Mouse (Mus musculus) hindbrain, embryonic 14.5 days (tissue): Measurements from ENCODE around the gene Pon2. TPM values are rescaled to one million over a fixed set of nuclear protein-coding genes. Genes with fewer than 3 reads are reported as not detected.

Experiments used
- ATAC-seq: fragments of 200-750 bp; cut with Nextera tagmentation; 2 replicates; pipeline ENCODE4 v1.8.0; 2017; ENCODE audit warnings: moderate number of reproducible peaks, mild to moderate bottlenecking, moderate TSS enrichment, moderate library complexity; ENCODE audit not compliant: low FRiP score
- DNase-seq: peaks from one replicate; pipeline ENCODE4 v3.0.0-alpha.2; 2015; ENCODE audit warnings: low spot score
- H3K27ac ChIP-seq: fragments of 300-500 bp; sonication (generic); 2 replicates; pipeline ENCODE4 v1.5.1; 2014; ENCODE audit warnings: mild to moderate bottlenecking, moderate library complexity
- H3K27me3 ChIP-seq: fragments of 300-500 bp; sonication (generic); 2 replicates; pipeline ENCODE4 v1.6.1; 2014; ENCODE audit warnings: mild to moderate bottlenecking, low read length, mixed read lengths; ENCODE audit not compliant: control insufficient read depth, insufficient read depth
- H3K36me3 ChIP-seq: fragments of 300-500 bp; sonication (generic); replicated peaks from 2 replicates; pipeline ENCODE4 v1.6.1; 2014; ENCODE audit not compliant: control insufficient read depth, insufficient read depth
- H3K4me1 ChIP-seq: fragments of 300-500 bp; sonication (generic); replicated peaks from 2 replicates; pipeline ENCODE4 v1.6.1; 2014; ENCODE audit warnings: antibody characterized with exemption, low read length, mixed read lengths; ENCODE audit not compliant: control insufficient read depth, insufficient read depth
- H3K4me2 ChIP-seq: fragments of 300-500 bp; sonication (generic); replicated peaks from 2 replicates; pipeline ENCODE4 v1.6.1; 2014; ENCODE audit warnings: mild to moderate bottlenecking, moderate library complexity
- H3K4me3 ChIP-seq: fragments of 300-500 bp; sonication (generic); replicated peaks from 2 replicates; pipeline ENCODE4 v1.5.1; 2014; ENCODE audit warnings: mild to moderate bottlenecking, low read length
- H3K9ac ChIP-seq: fragments of 300-500 bp; sonication (generic); 2 replicates; pipeline ENCODE4 v1.6.1; 2014
- H3K9me3 ChIP-seq: fragments of 300-500 bp; sonication (generic); 2 replicates; pipeline ENCODE4 v1.6.1; 2016; ENCODE audit warnings: low read length; ENCODE audit not compliant: control insufficient read depth
- WGBS: fragments of 180-500 bp; shearing (Covaris S2); extraction: QIAGEN DNeasy Blood & Tissue Kit; methylation state at CpG from one replicate; pipeline ENCODE4 v1.1.7; 2014; 5-methylcytosine and 5-hydroxymethylcytosine counted together
- polyA plus RNA-seq: library from polyadenylated mRNA; unstranded; fragments of >200 nt; fragmentation: Nextera tagmentation; extraction: Ambion mirVana; gene quantifications from 2 replicates; pipeline ENCODE4 v1.2.1, GENCODE M21; 2014

Pon2 gene
- polyA plus RNA-seq, 1 experiment from 2014 or later = 31.5 TPM

DNA sequence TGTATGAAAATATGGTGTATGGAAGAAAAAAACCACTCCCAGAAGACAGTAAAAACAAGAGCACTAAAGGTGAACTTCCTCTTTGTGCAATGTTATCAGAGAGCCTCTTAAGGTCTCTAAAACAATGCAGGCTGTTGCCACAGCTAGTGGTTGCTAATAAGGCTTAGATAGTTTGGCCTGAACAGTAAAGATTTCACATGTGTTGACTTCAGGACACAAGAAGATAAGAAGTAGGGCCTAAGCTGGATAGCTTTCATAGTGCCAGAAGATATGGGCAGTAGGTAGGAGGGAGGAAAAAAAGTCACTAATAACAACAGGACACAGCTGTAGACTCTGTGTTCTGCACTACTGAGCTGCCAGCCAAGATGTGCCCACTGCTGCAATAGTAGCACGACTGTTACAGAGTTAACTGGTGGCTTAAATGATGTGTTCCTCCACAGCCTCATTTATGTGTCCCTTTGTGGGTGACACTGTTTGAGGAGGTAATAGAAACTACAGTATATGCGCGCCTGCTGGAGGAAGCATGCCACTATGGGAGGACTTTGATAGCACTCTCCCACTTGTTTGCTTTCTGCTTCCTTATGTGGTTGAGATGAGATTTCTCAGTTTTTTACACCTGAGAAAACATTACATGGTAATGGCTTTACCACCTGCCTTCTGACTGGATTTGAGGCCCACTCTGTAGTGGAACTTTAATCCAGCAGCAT, 17.0 kb upstream of the Pon2 start:
- Histone ChIP-seq H3K9me3 (no peaks in the 10 kb centered on the region), H3K27me3 (no peaks in the 10 kb centered on the region), H3K4me1 (no peaks in the 10 kb centered on the region), H3K36me3 (no peaks in the 10 kb centered on the region), H3K27ac (no peak overlapping the region), H3K9ac (no peak overlapping the region), H3K4me3 (no peak overlapping the region), H3K4me2 (no peak overlapping the region)
- WGBS = 88% methylated on average over 3 of the region's 3 CpGs
- DNase-seq (peak; percentile 10), ATAC-seq (no peak)

DNA sequence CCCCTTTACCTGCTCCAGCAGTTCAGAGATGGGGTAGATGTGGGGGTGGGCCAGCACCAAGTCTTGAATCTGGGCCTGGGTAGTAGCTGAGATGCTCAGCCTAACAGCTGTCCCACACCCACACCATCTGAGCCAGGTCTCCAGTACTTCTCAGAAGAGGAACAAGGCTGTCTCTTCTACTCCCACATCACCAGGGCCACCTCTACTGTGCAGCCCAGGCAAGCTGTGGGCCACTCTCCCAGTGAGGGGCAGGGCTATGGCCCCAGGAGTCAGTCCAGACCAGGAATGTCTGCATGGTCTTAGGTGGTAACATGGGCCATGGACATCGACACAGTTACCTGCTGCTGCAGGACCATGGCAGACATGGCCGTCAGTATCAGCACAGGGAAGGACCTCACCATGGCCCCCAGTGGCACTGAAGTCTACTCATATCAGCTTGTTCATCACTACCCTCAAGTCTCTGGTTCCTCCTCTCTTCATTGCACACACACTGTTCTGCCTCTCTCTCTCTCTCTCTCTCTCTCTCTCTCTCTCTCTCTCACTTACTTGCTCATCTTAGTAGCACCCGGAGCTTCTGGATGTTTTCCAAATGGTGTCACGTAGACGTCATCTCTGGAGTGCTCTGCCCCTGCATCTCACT, 15.8 kb upstream of the Pon2 start:
- no peaks in the 10 kb centered on the region for H3K9me3 ChIP-seq
- H3K9ac ChIP-seq = no peak overlapping the region
- no peak overlapping the region for H3K27ac ChIP-seq
- ATAC-seq = no peak
- no peaks in the 10 kb centered on the region for H3K4me1 ChIP-seq
- no peak for DNase-seq
- 95% methylated on average over 5 of the region's 5 CpGs for WGBS
- H3K4me2 ChIP-seq = no peak overlapping the region
- no peak overlapping the region for H3K4me3 ChIP-seq
- H3K27me3 ChIP-seq = no peaks in the 10 kb centered on the region
- no peaks in the 10 kb centered on the region for H3K36me3 ChIP-seq

GRCm38 (mm10) chr6:5310491-5310890, 12.2 kb upstream of the Pon2 start:
- Histone ChIP-seq H3K4me3 (no peak overlapping the region), H3K27ac (no peak overlapping the region), H3K27me3 (no peaks in the 10 kb centered on the region), H3K4me1 (no peaks in the 10 kb centered on the region), H3K4me2 (no peak overlapping the region), H3K9ac (no peak overlapping the region), H3K36me3 (no peaks in the 10 kb centered on the region), H3K9me3 (no peaks in the 10 kb centered on the region)
- WGBS = 94% methylated on average over 3 of the region's 3 CpGs
- ATAC-seq (no peak), DNase-seq (no peak)

GRCm38 (mm10) chr6:5309595-5310197, 11.4 kb upstream of the Pon2 start:
- 79% methylated on average over 7 of the region's 7 CpGs for WGBS
- Histone ChIP-seq H3K36me3 (no peaks in the 10 kb centered on the region), H3K4me2 (no peak overlapping the region), H3K4me1 (no peaks in the 10 kb centered on the region), H3K27ac (no peak overlapping the region), H3K4me3 (no peak overlapping the region), H3K9ac (no peak overlapping the region), H3K9me3 (no peaks in the 10 kb centered on the region), H3K27me3 (no peaks in the 10 kb centered on the region)
- DNase-seq (no peak), ATAC-seq (no peak)

- no peaks in the 10 kb centered on the region for H3K9me3 ChIP-seq
- H3K9ac ChIP-seq = no peak overlapping the region
- H3K4me3 ChIP-seq = no peak overlapping the region
- no peak overlapping the region for H3K27ac ChIP-seq
- DNase-seq (no peak), ATAC-seq (no peak)
- 80% methylated on average over 3 of the region's 3 CpGs for WGBS
- no peaks in the 10 kb centered on the region for H3K4me1 ChIP-seq
- no peaks in the 10 kb centered on the region for H3K27me3 ChIP-seq
- no peak overlapping the region for H3K4me2 ChIP-seq
- no peaks in the 10 kb centered on the region for H3K36me3 ChIP-seq
Measured at GRCm38 (mm10) chr6:5305926-5306325, 7.7 kb upstream of the Pon2 start.

DNA sequence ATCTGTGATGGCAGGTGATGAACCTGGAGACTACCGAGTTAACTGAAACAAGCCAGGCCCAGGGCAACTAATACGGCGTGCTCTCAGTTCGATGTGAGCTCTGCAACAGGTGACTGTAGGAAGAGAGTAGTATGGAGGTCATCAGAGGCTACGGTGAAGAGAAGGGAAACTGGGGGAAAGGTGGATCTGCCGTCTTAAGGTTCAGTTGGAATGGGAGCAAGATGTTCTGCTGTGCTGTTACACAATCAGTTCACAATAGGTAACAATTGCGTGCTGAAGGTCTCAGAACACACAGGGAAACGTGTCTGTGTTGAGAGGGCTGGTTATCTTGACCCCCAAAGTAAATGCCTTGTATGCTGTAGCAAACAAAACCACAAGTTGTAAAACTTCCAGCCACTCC, 6.7 kb upstream of the Pon2 start:
- no peak overlapping the region for H3K4me3 ChIP-seq

DNA sequence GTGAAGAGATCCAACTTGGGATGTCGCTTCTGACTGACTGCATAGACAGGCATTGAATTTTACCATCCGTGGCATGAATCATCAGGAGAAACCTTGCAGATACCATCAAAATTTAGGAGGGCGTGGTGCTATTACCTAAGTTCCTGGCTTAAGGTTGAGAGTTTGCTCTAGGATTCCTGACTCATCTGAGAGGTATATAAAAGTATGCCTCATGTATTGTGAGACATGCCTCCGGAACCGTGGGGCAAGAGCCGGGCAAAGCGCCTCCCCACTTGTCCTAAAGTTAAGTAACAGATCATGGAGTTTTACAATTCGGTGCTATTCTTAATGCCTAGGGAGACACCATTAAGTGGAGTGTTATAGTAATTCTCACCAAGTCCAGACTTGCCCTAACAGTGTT, 2.4 kb upstream of the Pon2 start:
- Histone ChIP-seq H3K9ac (no peak overlapping the region), H3K27ac (no peak overlapping the region), H3K27me3 (peaks cover 7% of the 10 kb centered on the region; the same call in 1 of the 2 replicates), H3K4me3 (no peak overlapping the region), H3K36me3 (no peaks in the 10 kb centered on the region), H3K4me2 (no peak overlapping the region), H3K4me1 (no peaks in the 10 kb centered on the region; the same call in 1 of the 2 replicates), H3K9me3 (no peaks in the 10 kb centered on the region)
- 93% methylated on average over 8 of the region's 8 CpGs for WGBS
- DNase-seq (no peak), ATAC-seq (no peak)

More for the DNA sequence above, 6.7 kb upstream of the Pon2 start:
- H3K9me3 ChIP-seq = no peaks in the 10 kb centered on the region
- no peaks in the 10 kb centered on the region for H3K27me3 ChIP-seq
- no peak overlapping the region for H3K9ac ChIP-seq
- no peaks in the 10 kb centered on the region for H3K36me3 ChIP-seq
- 92% methylated on average over 8 of the region's 8 CpGs for WGBS
- no peak overlapping the region for H3K4me2 ChIP-seq
- no peaks in the 10 kb centered on the region for H3K4me1 ChIP-seq
- no peak overlapping the region for H3K27ac ChIP-seq
- ATAC-seq = no peak
- no peak for DNase-seq

GRCm38 (mm10) chr6:5299561-5299960, 1.3 kb upstream of the Pon2 start:
- H3K36me3 ChIP-seq = no peaks in the 10 kb centered on the region
- H3K4me3 ChIP-seq = no peak overlapping the region
- H3K27ac ChIP-seq = no peak overlapping the region
- no peaks in the 10 kb centered on the region for H3K9me3 ChIP-seq
- ATAC-seq (no peak), DNase-seq (no peak)
- no peak overlapping the region for H3K4me2 ChIP-seq
- 71% methylated on average over 5 of the region's 5 CpGs for WGBS
- peaks cover 7% of the 10 kb centered on the region; the same call in 1 of the 2 replicates for H3K27me3 ChIP-seq
- H3K4me1 ChIP-seq = no peaks in the 10 kb centered on the region; the same call in 1 of the 2 replicates
- no peak overlapping the region for H3K9ac ChIP-seq

DNA sequence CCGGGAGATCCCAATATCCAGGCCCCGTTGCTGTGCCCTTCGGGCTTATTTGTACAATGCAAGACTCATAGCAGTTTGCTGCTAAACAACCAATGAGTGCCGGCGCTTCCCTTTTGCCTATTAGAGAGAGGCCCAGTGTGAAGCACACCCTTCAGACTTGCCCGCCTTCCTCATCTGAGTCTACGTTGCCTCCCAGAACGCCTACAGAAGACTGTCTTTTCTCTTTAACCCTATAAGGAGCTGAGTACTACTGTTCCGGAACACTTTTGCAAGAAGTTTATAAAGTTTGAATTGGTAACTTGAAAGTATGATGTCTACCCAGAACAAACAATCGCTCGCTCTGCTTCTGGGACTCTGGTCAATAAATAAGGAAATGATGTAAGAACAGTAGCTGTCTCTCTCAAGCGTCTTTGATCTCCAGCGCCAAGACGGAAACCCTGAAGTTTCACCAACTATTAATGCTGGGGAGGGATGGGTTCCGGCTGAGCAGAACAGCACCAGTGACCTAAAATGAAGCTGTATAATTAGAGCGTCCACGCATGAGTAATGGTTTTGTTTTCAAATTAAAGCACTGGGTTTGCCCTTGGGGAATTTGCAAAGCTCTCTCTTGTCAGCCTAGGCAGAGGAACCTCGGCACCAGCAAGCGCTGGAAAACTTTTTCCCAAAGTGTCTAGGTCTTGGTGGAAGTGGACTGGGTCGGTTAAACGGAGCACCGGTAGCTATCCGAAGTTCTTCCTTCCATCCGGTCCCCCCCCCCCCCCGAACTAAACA, 749 bp downstream of the Pon2 start:
- Histone ChIP-seq H3K4me2 (peak overlapping the region; percentile 98), H3K27me3 (peaks cover 7% of the 10 kb centered on the region; the same call in 1 of the 2 replicates), H3K27ac (peak overlapping the region; percentile 77), H3K4me1 (no peaks in the 10 kb centered on the region; the same call in 1 of the 2 replicates), H3K4me3 (peak overlapping the region; percentile 58), H3K9me3 (no peaks in the 10 kb centered on the region), H3K9ac (peak overlapping the region; percentile 63), H3K36me3 (no peaks in the 10 kb centered on the region)
- 3% methylated on average over 24 of the region's 25 CpGs for WGBS
- peak; percentile 38 for DNase-seq
- peak; percentile 41; the same call in 1 of the 2 replicates for ATAC-seq
